In genomic region chr1:162477246-162478209, GRCm38 (mm10) we compare ENCODE assay signal across 8 mouse cellular contexts. TPM values are rescaled to one million over a fixed set of nuclear protein-coding genes. Genes with fewer than 3 reads are reported as not detected.
DNase-seq lines count a peak whose midpoint lies in the region; ATAC-seq and TF ChIP-seq lines count a peak whose summit lies in the region.

Gene Dnm3, minus strand, starts transcription at chr1:162478034.

- peaks cover 13% of the 10 kb centered on the region for H3K4me1 ChIP-seq in heart, embryonic 10.5 days
- no peaks in the 10 kb centered on the region for H3K4me1 ChIP-seq in kidney, embryonic 14.5 days (ENCODE audit: control insufficient read depth, insufficient read depth, low read length)
- H3K4me1 ChIP-seq in limb, embryonic 14.5 days (ENCODE audit: control insufficient read depth, insufficient read depth, low read length) = no peaks in the 10 kb centered on the region; the same call in 1 of the 2 replicates
- H3K4me1 ChIP-seq in midbrain, postnatal 0 days (ENCODE audit: insufficient read depth, low read length) = 0 out of 2 replicates have a peak, but pooled peaks cover 3% of the 10 kb centered on the region

- peak within 1 kb of the TSS; percentile 91 for H3K4me2 ChIP-seq in kidney, embryonic 14.5 days (replicated peaks; ENCODE audit: low read depth, low read length)
- peak within 1 kb of the TSS; percentile 99 for H3K4me2 ChIP-seq in limb, embryonic 14.5 days (replicated peaks; ENCODE audit: low read depth, low read length, severe bottlenecking)
- H3K4me2 ChIP-seq in midbrain, postnatal 0 days (ENCODE audit: low read depth, low read length, poor library complexity, severe bottlenecking) = peak within 1 kb of the TSS; percentile 61

- under 1% methylated on average over 56 of the region's 56 CpGs for WGBS in heart, embryonic 10.5 days
- WGBS in kidney, embryonic 14.5 days = under 1% methylated on average over 49 of the region's 56 CpGs
- under 1% methylated on average over 46 of the region's 56 CpGs for WGBS in limb, embryonic 14.5 days
- WGBS in midbrain, postnatal 0 days = under 1% methylated on average over 52 of the region's 56 CpGs

- no peaks in the 10 kb centered on the region for H3K36me3 ChIP-seq in heart, embryonic 10.5 days
- no peaks in the 10 kb centered on the region for H3K36me3 ChIP-seq in kidney, embryonic 14.5 days (ENCODE audit: control insufficient read depth, insufficient read depth, low read length)
- H3K36me3 ChIP-seq in limb, embryonic 14.5 days (ENCODE audit: control insufficient read depth, insufficient read depth, low read length) = no peaks in the 10 kb centered on the region
- no peaks in the 10 kb centered on the region for H3K36me3 ChIP-seq in midbrain, postnatal 0 days (ENCODE audit: insufficient read depth, low read length)
- H3K36me3 ChIP-seq in splenic B cell, adult 2 months (ENCODE audit: control insufficient read depth, insufficient read depth, low read length, poor library complexity, severe bottlenecking) = no peaks in the 10 kb centered on the region

- TF ChIP-seq CTCF in midbrain, postnatal 0 days (IDR thresholded peaks at IDR 0.05) = peak; percentile 67

- H3K27ac ChIP-seq in heart, embryonic 10.5 days = peak within 1 kb of the TSS; percentile 65
- H3K27ac ChIP-seq in kidney, embryonic 14.5 days (ENCODE audit: low read depth, low read length) = no peak within 1 kb of the TSS
- H3K27ac ChIP-seq in limb, embryonic 14.5 days (replicated peaks; ENCODE audit: low read depth, low read length) = no peak within 1 kb of the TSS
- H3K27ac ChIP-seq in midbrain, postnatal 0 days (ENCODE audit: low read depth, low read length) = peak within 1 kb of the TSS; percentile 69

- ATAC-seq in erythroblast, adult 5-6 weeks (replicated peaks; ENCODE audit: low FRiP score, poor library complexity, severe bottlenecking) = peak; percentile 78
- ATAC-seq in kidney, embryonic 14.5 days (ENCODE audit: low FRiP score, low TSS enrichment) = peak; percentile 98
- ATAC-seq in limb, embryonic 14.5 days (ENCODE audit: low FRiP score, low read depth) = peak; percentile 95
- ATAC-seq in midbrain, postnatal 0 days (ENCODE audit: low FRiP score) = peak; percentile 97

- peak; percentile 21 to 48 for DNase-seq in spleen, adult 18-20 months
- no peak for DNase-seq in spleen, adult 12 weeks (ENCODE audit: low spot score)
- peak; percentile 96 for DNase-seq in heart, embryonic 10.5 days (ENCODE audit: low spot score)
- DNase-seq in limb, embryonic 14.5 days (ENCODE audit: low spot score) = peak; percentile 91
- DNase-seq in midbrain, postnatal 0 days (ENCODE audit: low spot score) = peak; percentile 96
- DNase-seq in splenic B cell, adult 2 months (ENCODE audit: low read depth, low spot score) = peak; percentile 1

- peak within 1 kb of the TSS; percentile 73 for H3K4me3 ChIP-seq in heart, embryonic 10.5 days
- H3K4me3 ChIP-seq in kidney, embryonic 14.5 days (ENCODE audit: low read length) = peak within 1 kb of the TSS; percentile 50
- H3K4me3 ChIP-seq in limb, embryonic 14.5 days (replicated peaks; ENCODE audit: low read length) = peak within 1 kb of the TSS; percentile 63
- peak within 1 kb of the TSS; percentile 56 for H3K4me3 ChIP-seq in midbrain, postnatal 0 days (ENCODE audit: low read depth, low read length)

- peaks cover 32% of the 10 kb centered on the region for H3K27me3 ChIP-seq in heart, embryonic 10.5 days (ENCODE audit: insufficient read depth, poor library complexity, severe bottlenecking)
- peaks cover 16% of the 10 kb centered on the region for H3K27me3 ChIP-seq in kidney, embryonic 14.5 days (ENCODE audit: control insufficient read depth, insufficient read depth, low read length)
- peaks cover 14% of the 10 kb centered on the region for H3K27me3 ChIP-seq in limb, embryonic 14.5 days (ENCODE audit: control insufficient read depth, insufficient read depth, low read length)
- no peaks in the 10 kb centered on the region for H3K27me3 ChIP-seq in midbrain, postnatal 0 days (ENCODE audit: insufficient read depth, low read length)
- H3K27me3 ChIP-seq in splenic B cell, adult 2 months (ENCODE audit: control insufficient read depth, insufficient read depth, low read length, poor library complexity, severe bottlenecking) = no peaks in the 10 kb centered on the region; the same call in 1 of the 2 replicates

- H3K9me3 ChIP-seq in heart, embryonic 10.5 days = no peaks in the 10 kb centered on the region
- H3K9me3 ChIP-seq in kidney, embryonic 14.5 days (ENCODE audit: control insufficient read depth, low read length) = no peaks in the 10 kb centered on the region
- H3K9me3 ChIP-seq in limb, embryonic 14.5 days (ENCODE audit: control insufficient read depth, low read length) = no peaks in the 10 kb centered on the region
- H3K9me3 ChIP-seq in midbrain, postnatal 0 days (ENCODE audit: low read length) = no peaks in the 10 kb centered on the region

- peak within 1 kb of the TSS; percentile 51 for H3K9ac ChIP-seq in kidney, embryonic 14.5 days (ENCODE audit: low read depth, low read length)
- peak within 1 kb of the TSS; percentile 51 for H3K9ac ChIP-seq in limb, embryonic 14.5 days (ENCODE audit: low read depth, low read length, severe bottlenecking)
- peak within 1 kb of the TSS; percentile 85 for H3K9ac ChIP-seq in midbrain, postnatal 0 days (replicated peaks; ENCODE audit: low read length, poor library complexity, severe bottlenecking)

- no peak for TF ChIP-seq POLR2A in limb, embryonic 14.5 days (IDR thresholded peaks at IDR 0.05; ENCODE audit: borderline replicate concordance, extremely low read depth, insufficient read depth, insufficient read length)

RNA-seq across cellular contexts. Expression of gene Dnm3, which starts in this region (rescaled TPM):
- not detected in 2 replicates for total RNA-seq in erythroblast, adult 5-6 weeks (2015; ENCODE audit: low replicate concordance)
- 0.28 and 1.2 TPM in 2 replicates for total RNA-seq in erythroblast, adult 5-6 weeks (2017; ENCODE audit: low replicate concordance)
- polyA plus RNA-seq in heart, embryonic 10.5 days (2016; fragmentation: Nextera tagmentation; extraction: Ambion mirVana) = 1.2 and 3.6 TPM in 2 replicates
- polyA plus RNA-seq in kidney, embryonic 14.5 days (2014; fragmentation: Nextera tagmentation; extraction: Ambion mirVana) = 5.1 and 6.5 TPM in 2 replicates
- 14.7 and 18.0 TPM in 2 replicates for polyA plus RNA-seq in limb, embryonic 14.5 days (2012; rRNA removed)
- polyA plus RNA-seq in limb, embryonic 14.5 days (2014; fragmentation: Nextera tagmentation; extraction: Ambion mirVana) = 21.9 and 27.9 TPM in 2 replicates
- total RNA-seq in midbrain, postnatal 0 days (2014; rRNA removed) = 88.5 and 108 TPM in 2 replicates
- polyA plus RNA-seq in midbrain, postnatal 0 days (2015; fragmentation: Nextera tagmentation; extraction: Ambion mirVana) = 55.8 and 67.0 TPM in 2 replicates

Comparison
In these comparisons a context has a peak if more than half of its experiments do, and no peak if none do; other contexts are left out.
1. RNA of gene Dnm3 (total RNA-seq): 88.5 to 108 TPM in midbrain, postnatal 0 days; 0.28 to 1.2 TPM in erythroblast, adult 5-6 weeks; every median in the first group is over 10 times any median in the second.
2. H3K27ac ChIP-seq: peak in heart, embryonic 10.5 days (single experiment) and midbrain, postnatal 0 days (single experiment); none in kidney, embryonic 14.5 days (single experiment) and limb, embryonic 14.5 days (single experiment).
3. Peak in every context shown above with its lines, with median percentiles within 50 percentile points of each other: ATAC-seq, H3K4me3 ChIP-seq, H3K4me2 ChIP-seq and H3K9ac ChIP-seq.